Mouse (Mus musculus): ENCODE measurements around the gene Rpl18.

Rpl18 gene

GRCm38 (mm10) chr7:45733477-45733876 is 18.2 kb downstream of the Rpl18 start:
- DNase-seq (ENCODE audit: low read depth), result no peak

- peak; percentile 52 for DNase-seq (ENCODE audit: low read depth)
Measured at GRCm38 (mm10) chr7:45739162-45739763, 24.0 kb downstream of the Rpl18 start.

GRCm38 (mm10) chr7:45739820-45740219 is 24.6 kb downstream of the Rpl18 start:
- no peak for DNase-seq (ENCODE audit: low read depth)

- no peak for DNase-seq (ENCODE audit: low read depth)
Measured at GRCm38 (mm10) chr7:45741308-45741707, 26.1 kb downstream of the Rpl18 start.

GRCm38 (mm10) chr7:45741777-45742176 is 26.5 kb downstream of the Rpl18 start:
- DNase-seq (ENCODE audit: low read depth), result no peak

- peak; percentile 60 for DNase-seq (ENCODE audit: low read depth)
Measured at GRCm38 (mm10) chr7:45742338-45742737, 27.1 kb downstream of the Rpl18 start.

GRCm38 (mm10) chr7:45744387-45744786 is 29.1 kb downstream of the Rpl18 start:
- no peak for DNase-seq (ENCODE audit: low read depth)

- DNase-seq (ENCODE audit: low read depth), result no peak
Measured at GRCm38 (mm10) chr7:45746518-45746917, 31.3 kb downstream of the Rpl18 start.

- no peak for DNase-seq (ENCODE audit: low read depth)
Measured at GRCm38 (mm10) chr7:45747450-45747849, 32.2 kb downstream of the Rpl18 start.

- no peak for DNase-seq (ENCODE audit: low read depth)
Measured at GRCm38 (mm10) chr7:45748110-45748509, 32.9 kb downstream of the Rpl18 start.

GRCm38 (mm10) chr7:45749401-45749800 is 34.1 kb downstream of the Rpl18 start:
- no peak for DNase-seq (ENCODE audit: low read depth)

GRCm38 (mm10) chr7:45750162-45750561 is 34.9 kb downstream of the Rpl18 start:
- DNase-seq (ENCODE audit: low read depth), result no peak

GRCm38 (mm10) chr7:45755703-45756102 is 40.4 kb downstream of the Rpl18 start:
- no peak for DNase-seq (ENCODE audit: low read depth)

- DNase-seq (ENCODE audit: low read depth), result no peak
Measured at GRCm38 (mm10) chr7:45759400-45759799, 44.1 kb downstream of the Rpl18 start.

GRCm38 (mm10) chr7:45760151-45760550 is 44.9 kb downstream of the Rpl18 start:
- no peak for DNase-seq (ENCODE audit: low read depth)

- DNase-seq (ENCODE audit: low read depth), result no peak
Measured at GRCm38 (mm10) chr7:45765995-45766394, 50.7 kb downstream of the Rpl18 start.

- DNase-seq (ENCODE audit: low read depth), result no peak
Measured at GRCm38 (mm10) chr7:45766764-45767163, 51.5 kb downstream of the Rpl18 start.

GRCm38 (mm10) chr7:45767500-45767899 is 52.2 kb downstream of the Rpl18 start:
- no peak for DNase-seq (ENCODE audit: low read depth)

All from fibroblast of lung, adult 2 months (primary cell).